Mouse (Mus musculus): ENCODE results near the gene Coq10b.

GRCm38 (mm10) chr1:55082106-55082505 lies 29.5 kb downstream of the Coq10b start:
- TF ChIP-seq POLR2A (IDR thresholded peaks at IDR 0.05; ENCODE audit: low read depth, low read length): no peak
- no peak for TF ChIP-seq CTCF (conservative IDR thresholded peaks at IDR 0.05; ENCODE audit: insufficient read depth, insufficient read length, low read depth, low read length)
